Mouse (Mus musculus) B cell, adult 62 days (primary cell): ENCODE results near the gene Ttc9b. TPM values are rescaled to one million over a fixed set of nuclear protein-coding genes. Genes with fewer than 3 reads are reported as not detected.

Experiments
- total RNA-seq: library from RNA; stranded (reverse); gene quantifications from 4 replicates; pipeline ENCODE4 v1.2.4, GENCODE M21; 2023

Ttc9b gene
- not detected in 4 replicates for total RNA-seq

DNA sequence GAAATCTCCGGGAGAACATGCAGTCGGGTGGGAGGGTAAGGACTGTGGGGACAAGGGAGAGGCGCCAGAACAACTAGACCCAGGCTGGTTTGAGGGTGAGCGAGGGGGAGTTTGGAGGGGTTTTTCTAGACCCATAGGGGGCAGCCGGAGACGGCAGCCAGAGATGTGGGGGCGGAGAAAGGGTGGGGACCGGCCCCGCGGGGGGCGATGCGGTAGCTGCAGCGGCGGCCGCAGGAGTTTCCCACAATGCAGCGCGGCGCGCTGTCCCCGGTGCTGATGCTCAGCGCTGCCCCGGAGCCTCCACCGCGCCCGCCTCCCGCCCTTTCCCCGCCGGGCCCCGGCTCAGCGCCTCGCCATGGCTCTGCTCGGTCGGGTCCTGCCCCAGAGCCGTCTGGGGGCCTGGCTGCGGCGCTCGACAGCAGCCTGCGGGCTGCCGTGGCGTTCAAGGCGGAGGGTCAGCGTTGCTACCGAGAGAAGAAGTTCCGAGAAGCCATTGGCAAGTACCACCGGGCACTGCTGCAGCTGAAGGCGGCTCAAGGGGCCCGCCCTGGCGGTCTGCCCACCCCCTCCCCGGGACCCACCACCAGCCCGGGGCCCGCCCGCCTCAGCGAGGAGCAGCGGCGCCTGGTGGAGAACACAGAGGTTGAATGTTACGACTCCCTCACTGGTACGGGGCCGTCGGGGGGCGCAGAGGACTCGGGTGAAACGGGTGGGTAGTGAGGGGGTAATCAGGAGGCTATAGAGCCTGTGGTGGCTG, at the start of gene Ttc9b:
Ttc9b (plus strand) TSS at position 235 of the 757 bp plus-strand sequence.

GRCm38 (mm10) chr7:27674522-27675221, 21.0 kb downstream of the Ttc9b start, which contains the start of gene Map3k10:
Gene Map3k10, minus strand, starts transcription at chr7:27674598.

DNA sequence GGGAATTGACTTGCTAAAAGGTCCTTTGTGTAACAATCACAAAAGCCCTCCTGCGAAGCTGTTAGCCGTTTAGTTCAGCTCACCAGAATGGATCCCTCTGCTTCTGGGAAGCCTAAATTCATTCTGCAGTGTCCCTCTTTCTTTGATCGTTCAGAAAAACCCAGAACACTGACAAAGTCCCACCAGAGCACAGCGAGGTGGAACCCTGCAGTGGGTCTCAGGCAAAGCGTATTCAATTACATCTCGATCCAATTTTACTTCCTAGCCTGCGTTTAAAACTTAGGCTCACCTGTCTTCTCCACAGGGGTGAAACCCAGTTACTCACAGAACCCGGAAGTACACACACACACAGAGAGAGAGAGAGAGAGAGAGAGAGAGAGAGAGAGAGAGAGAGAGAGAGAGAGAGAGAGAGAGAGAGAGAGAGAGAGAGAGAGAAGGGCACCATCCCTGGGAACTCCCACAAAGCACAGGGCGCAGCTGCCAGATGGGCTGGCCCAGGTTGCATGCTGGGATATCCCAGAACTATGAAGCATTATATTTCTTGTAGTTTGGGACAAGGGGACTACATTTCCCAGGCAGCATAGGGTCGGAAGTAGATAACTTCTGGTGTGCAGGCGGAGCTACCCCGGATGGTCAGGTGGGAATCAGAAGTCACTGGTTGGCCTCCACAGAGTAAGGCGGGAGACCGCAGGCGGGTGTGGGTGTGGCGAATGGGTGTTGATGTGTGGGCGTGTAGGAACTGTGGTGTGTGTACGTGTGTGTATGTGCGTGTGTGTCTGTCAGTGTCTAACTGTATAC, 35.3 kb downstream of the Ttc9b start, which contains the start of gene Zfp607b:
Zfp607b (plus strand) TSS at position 526 of the 798 bp plus-strand sequence.

Other genes with a start within 250 kb of the Ttc9b start
- gene Sptbn4, start 206.2 kb upstream of the Ttc9b start, total RNA-seq: 0.18 to 0.29 TPM (median 0.28 TPM) in 3 of 4 replicates, not detected in the other
- gene Blvrb, start 205.9 kb upstream of the Ttc9b start, total RNA-seq: 68.1 to 75.9 TPM (median 70.4 TPM) in 4 replicates
- gene Sertad3, start 180.1 kb upstream of the Ttc9b start, total RNA-seq: 12.7 to 16.7 TPM (median 15.1 TPM) in 4 replicates
- 32.1 to 39.2 TPM (median 35.5 TPM) in 4 replicates for gene Sertad1, start 167.0 kb upstream of the Ttc9b start, total RNA-seq
- gene Prx, start 154.6 kb upstream of the Ttc9b start, total RNA-seq: 0.18 to 0.44 TPM (median 0.29 TPM) in 3 of 4 replicates, not detected in the other
- gene Hipk4, start 130.6 kb upstream of the Ttc9b start, total RNA-seq: not detected in 4 replicates
- 64.7 to 72.8 TPM (median 66.9 TPM) in 4 replicates for gene Pld3, start 100.7 kb upstream of the Ttc9b start, total RNA-seq
- gene 2310022A10Rik, start 100.7 kb upstream of the Ttc9b start, total RNA-seq: 22.1 to 29.3 TPM (median 26.5 TPM) in 4 replicates
- 95.6 to 114 TPM (median 104 TPM) in 4 replicates for gene Akt2, start 62.4 kb upstream of the Ttc9b start, total RNA-seq
- 12.2 to 17.9 TPM (median 13.6 TPM) in 4 replicates for gene Map3k10, start 20.7 kb downstream of the Ttc9b start, total RNA-seq
- 1.1 to 2.5 TPM (median 1.9 TPM) in 4 replicates for gene Zfp607b, start 35.4 kb downstream of the Ttc9b start, total RNA-seq
- 12.1 to 15.1 TPM (median 13.4 TPM) in 4 replicates for gene Zfp60, start 77.5 kb downstream of the Ttc9b start, total RNA-seq
- 6.9 to 10.4 TPM (median 8.6 TPM) in 4 replicates for gene Zfp626, start 153.3 kb downstream of the Ttc9b start, total RNA-seq
- 4.0 to 5.8 TPM (median 4.9 TPM) in 4 replicates for gene Zfp59, start 184.7 kb downstream of the Ttc9b start, total RNA-seq
- gene Zfp607a, start 203.6 kb downstream of the Ttc9b start, total RNA-seq: 9.4 to 13.2 TPM (median 11.6 TPM) in 4 replicates